Mouse (Mus musculus) neural tube, embryonic 11.5 days (tissue): Measurements from ENCODE around the gene Ccdc159. TPM values are rescaled to one million over a fixed set of nuclear protein-coding genes. Genes with fewer than 3 reads are reported as not detected.

ENCODE experiments used
- ATAC-seq: fragments of 200-750 bp; cut with Nextera tagmentation; 2 replicates; pipeline ENCODE4 v1.8.0; 2017; ENCODE audit warnings: moderate number of reproducible peaks, mild to moderate bottlenecking, moderate TSS enrichment, moderate library complexity; ENCODE audit not compliant: insufficient read depth, low FRiP score, low TSS enrichment
- DNase-seq: peaks from one replicate; pipeline ENCODE4 v3.0.0-alpha.2; 2015; ENCODE audit warnings: low spot score
- H3K27ac ChIP-seq: fragments of 300-500 bp; sonication (generic); 2 replicates; pipeline ENCODE4 v1.5.1; 2014; ENCODE audit warnings: low read depth, mild to moderate bottlenecking, low read length
- H3K27me3 ChIP-seq: fragments of 300-500 bp; sonication (generic); 2 replicates; pipeline ENCODE4 v1.6.1; 2014; ENCODE audit warnings: mild to moderate bottlenecking, low read length, mixed read lengths; ENCODE audit not compliant: control insufficient read depth, insufficient read depth
- H3K36me3 ChIP-seq: fragments of 300-500 bp; sonication (generic); 2 replicates; pipeline ENCODE4 v1.6.1; 2014; ENCODE audit warnings: mild to moderate bottlenecking, low read length, moderate library complexity, mixed read lengths; ENCODE audit not compliant: control insufficient read depth, insufficient read depth
- H3K4me1 ChIP-seq: fragments of 300-500 bp; sonication (generic); 2 replicates; pipeline ENCODE4 v1.6.1; 2014; ENCODE audit warnings: low read length, mixed read lengths; ENCODE audit not compliant: control insufficient read depth, insufficient read depth
- H3K4me2 ChIP-seq: fragments of 300-500 bp; sonication (generic); 2 replicates; pipeline ENCODE4 v1.6.1; 2014; ENCODE audit warnings: low read depth, mild to moderate bottlenecking, moderate library complexity
- H3K4me3 ChIP-seq: fragments of 300-500 bp; sonication (generic); 2 replicates; pipeline ENCODE4 v1.5.1; 2014; ENCODE audit warnings: low read depth, low read length
- H3K9ac ChIP-seq: fragments of 300-500 bp; sonication (generic); 2 replicates; pipeline ENCODE4 v1.6.1; 2014; ENCODE audit warnings: mild to moderate bottlenecking, low read length
- H3K9me3 ChIP-seq: fragments of 300-500 bp; sonication (generic); 2 replicates; pipeline ENCODE4 v1.6.1; 2016; ENCODE audit warnings: low read length; ENCODE audit not compliant: control insufficient read depth
- WGBS: fragments of 180-500 bp; shearing (Covaris S2); extraction: QIAGEN DNeasy Blood & Tissue Kit; methylation state at CpG from one replicate; pipeline ENCODE4 v1.1.7; 2014; 5-methylcytosine and 5-hydroxymethylcytosine counted together
- polyA plus RNA-seq: library from polyadenylated mRNA; unstranded; fragments of >200 nt; fragmentation: Nextera tagmentation; extraction: Ambion mirVana; gene quantifications from 2 replicates; pipeline ENCODE4 v1.2.1, GENCODE M21; 2014

Ccdc159 gene
- polyA plus RNA-seq, 1 experiment from 2014 or later = 3.6 TPM

DNA sequence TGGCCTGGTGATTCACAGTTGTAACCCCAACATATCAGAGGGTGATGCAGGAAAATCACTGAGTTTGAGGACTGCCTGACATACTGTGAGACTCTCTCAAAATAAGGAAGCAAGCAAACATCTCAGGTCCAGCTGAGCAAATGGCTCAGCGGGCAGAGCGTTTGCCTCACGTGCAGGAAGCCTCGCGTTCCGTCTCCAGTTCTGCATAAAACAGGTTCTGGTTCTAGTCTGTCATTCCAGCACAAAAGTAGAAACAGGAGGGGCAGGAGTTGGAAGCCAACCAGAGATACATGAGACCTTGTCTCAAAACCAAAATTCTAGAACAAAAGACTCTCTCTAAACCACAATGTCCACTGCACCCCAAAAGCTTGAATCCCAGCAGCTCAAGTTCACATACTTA is 487 bp upstream of the Ccdc159 start:
- DNase-seq (no peak), ATAC-seq (no peak; the same call in 1 of the 2 replicates)
- Histone ChIP-seq H3K4me3 (peak overlapping the region; percentile 41), H3K4me1 (no peaks in the 10 kb centered on the region), H3K4me2 (peak overlapping the region; percentile 39), H3K27me3 (no peaks in the 10 kb centered on the region), H3K9ac (peak overlapping the region; percentile 58), H3K27ac (no peak overlapping the region), H3K36me3 (no peaks in the 10 kb centered on the region), H3K9me3 (no peaks in the 10 kb centered on the region)
- 3% methylated on average over 6 of the region's 6 CpGs for WGBS

DNA sequence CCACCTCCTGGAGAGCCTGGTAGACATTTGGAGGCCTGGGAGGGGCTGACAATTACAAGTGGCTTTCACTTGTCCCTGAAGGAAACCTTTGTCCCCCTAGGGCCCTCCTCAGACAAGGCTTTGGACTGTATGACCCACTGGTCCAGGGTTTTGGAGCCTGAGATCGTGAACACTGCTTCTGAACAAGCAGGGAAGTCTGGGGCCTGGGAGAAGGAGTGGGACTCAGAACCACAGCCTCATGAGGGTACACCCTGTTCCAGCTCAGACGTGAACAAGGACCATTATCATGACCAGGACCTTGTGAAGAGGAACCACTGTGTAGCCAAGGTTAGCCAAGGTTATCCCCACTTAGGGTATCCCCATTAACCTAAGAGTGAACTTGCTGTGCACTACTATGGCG is 1.9 kb downstream of the Ccdc159 start:
- Histone ChIP-seq H3K27ac (no peak overlapping the region), H3K9ac (no peak overlapping the region), H3K4me1 (no peaks in the 10 kb centered on the region), H3K4me3 (no peak overlapping the region), H3K27me3 (no peaks in the 10 kb centered on the region), H3K9me3 (no peaks in the 10 kb centered on the region), H3K4me2 (no peak overlapping the region), H3K36me3 (no peaks in the 10 kb centered on the region)
- DNase-seq = no peak
- WGBS = 82% methylated on average over 3 of the region's 3 CpGs
- no peak for ATAC-seq

DNA sequence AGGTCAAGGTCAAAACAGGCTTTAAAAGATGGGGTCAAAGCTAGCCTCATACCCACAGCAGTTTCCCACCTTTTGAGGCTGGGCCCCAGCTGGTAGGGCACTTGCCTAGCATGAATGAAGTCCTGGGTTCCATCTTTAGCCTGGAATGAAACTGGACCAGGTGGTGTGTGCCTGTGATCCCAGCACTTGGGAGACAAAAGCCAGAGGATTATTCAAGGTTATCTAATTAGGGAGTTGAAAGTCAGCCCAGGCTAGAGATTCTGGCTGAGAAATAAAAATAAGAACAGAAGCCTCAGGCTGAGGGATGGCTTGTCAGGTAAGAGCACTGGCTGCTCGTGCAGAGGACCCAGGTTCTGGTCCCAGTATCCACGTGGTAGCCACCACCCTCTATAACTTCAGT is 4.7 kb downstream of the Ccdc159 start:
- ATAC-seq = no peak
- Histone ChIP-seq H3K27me3 (no peaks in the 10 kb centered on the region), H3K9me3 (no peaks in the 10 kb centered on the region), H3K4me1 (no peaks in the 10 kb centered on the region), H3K4me2 (no peak overlapping the region), H3K9ac (no peak overlapping the region), H3K4me3 (no peak overlapping the region), H3K36me3 (no peaks in the 10 kb centered on the region), H3K27ac (no peak overlapping the region)
- DNase-seq = no peak
- 61% methylated on average over 2 of the region's 2 CpGs for WGBS

DNA sequence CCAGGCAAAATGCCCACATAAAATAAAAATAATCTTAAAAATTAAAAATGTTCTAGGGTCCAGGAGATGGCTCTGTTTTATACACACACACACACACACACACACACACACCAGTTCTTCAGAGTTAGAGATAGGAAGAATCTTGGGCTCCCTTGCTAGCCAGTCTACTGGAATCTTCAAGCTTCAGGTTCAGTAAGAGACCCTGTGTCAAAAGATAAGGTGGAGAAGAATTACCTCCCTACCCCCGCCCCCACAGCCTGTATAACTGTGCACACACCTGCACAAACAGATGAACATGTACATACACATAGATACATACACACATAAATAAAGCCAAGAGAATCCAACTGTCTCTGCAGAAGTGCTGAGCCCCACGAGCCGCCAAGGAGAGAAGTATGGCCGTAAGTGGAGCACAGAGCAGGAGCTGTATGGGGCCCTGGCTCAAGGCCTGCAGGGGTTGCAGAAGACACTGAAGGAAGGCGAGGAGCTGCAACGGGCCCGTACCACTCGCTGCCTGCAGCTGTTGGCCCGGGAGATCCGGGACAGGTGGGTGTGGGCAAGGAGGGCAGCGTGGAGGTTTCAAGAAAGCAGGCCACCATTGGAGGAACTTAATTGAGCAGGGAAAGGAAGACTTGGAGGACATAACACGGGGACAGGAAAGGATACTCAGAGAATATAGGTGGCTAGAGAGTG is 5.3 kb downstream of the Ccdc159 start:
- Histone ChIP-seq H3K27me3 (no peaks in the 10 kb centered on the region), H3K27ac (no peak overlapping the region), H3K4me3 (no peak overlapping the region), H3K36me3 (no peaks in the 10 kb centered on the region), H3K9ac (no peak overlapping the region), H3K4me1 (no peaks in the 10 kb centered on the region), H3K4me2 (no peak overlapping the region), H3K9me3 (no peaks in the 10 kb centered on the region)
- no peak for ATAC-seq
- no peak for DNase-seq
- WGBS = 60% methylated on average over 12 of the region's 12 CpGs

DNA sequence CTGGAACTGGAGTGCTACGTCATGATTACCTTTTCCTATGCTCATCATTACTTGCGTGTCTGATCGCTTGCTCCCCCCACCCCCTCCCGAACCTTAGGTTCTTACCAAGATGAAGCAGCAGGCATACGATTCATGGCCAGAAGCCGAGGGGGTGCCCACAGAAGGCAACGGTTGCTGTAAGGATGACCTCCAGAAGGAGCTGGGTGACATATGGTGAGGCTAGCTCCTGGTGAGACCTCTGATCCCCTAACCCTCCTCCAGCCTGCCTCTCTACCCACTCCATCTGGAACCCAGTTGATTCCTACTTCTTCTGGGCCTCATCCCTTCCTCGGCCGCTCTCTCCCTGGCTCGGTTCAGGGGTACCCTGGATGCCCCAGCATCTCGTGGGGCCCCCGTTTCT is 6.8 kb downstream of the Ccdc159 start:
- no peaks in the 10 kb centered on the region for H3K9me3 ChIP-seq
- no peaks in the 10 kb centered on the region for H3K4me1 ChIP-seq
- no peaks in the 10 kb centered on the region for H3K36me3 ChIP-seq
- H3K4me2 ChIP-seq = no peak overlapping the region
- H3K9ac ChIP-seq = no peak overlapping the region
- no peak overlapping the region for H3K4me3 ChIP-seq
- no peak overlapping the region for H3K27ac ChIP-seq
- DNase-seq (no peak), ATAC-seq (no peak)
- WGBS = 88% methylated on average over 12 of the region's 12 CpGs
- H3K27me3 ChIP-seq = no peaks in the 10 kb centered on the region

DNA sequence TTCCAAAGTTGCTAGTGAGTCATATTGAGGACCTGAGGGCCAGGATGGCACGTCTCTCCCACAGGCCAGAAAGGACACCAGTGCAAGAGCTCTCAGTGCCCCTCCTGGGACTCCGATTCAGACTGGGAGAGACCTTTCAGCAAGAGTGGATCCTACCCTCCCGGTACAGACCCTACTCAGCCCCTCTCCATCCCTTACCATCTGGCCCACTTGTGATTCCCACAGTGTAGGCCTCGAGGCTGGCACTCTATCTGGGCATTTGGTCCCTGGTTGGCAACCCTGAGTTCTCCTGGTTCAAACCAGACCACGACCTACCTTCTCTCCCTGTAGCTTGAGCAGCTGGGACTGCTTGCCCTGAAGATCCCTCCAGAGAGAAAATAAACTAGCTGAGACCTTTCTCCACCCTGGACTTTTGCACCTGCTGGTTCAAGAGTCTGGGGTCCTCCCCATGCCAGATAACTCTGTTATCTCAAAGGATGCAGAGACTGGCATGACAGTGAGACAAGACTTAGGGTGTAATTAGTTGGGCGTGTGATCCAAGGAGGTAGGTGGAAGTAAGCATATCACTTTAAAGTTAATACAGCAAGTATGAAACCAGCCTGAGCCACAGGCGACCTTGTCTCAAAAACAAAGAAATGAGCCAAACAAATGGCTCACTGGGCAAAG is 8.3 kb downstream of the Ccdc159 start:
- 78% methylated on average over 7 of the region's 7 CpGs for whole genome bisulfite sequencing
- no peaks in the 10 kb centered on the region for H3K9me3 ChIP-seq
- no peak overlapping the region for H3K27ac ChIP-seq
- no peaks in the 10 kb centered on the region for H3K4me1 ChIP-seq
- no peak overlapping the region for H3K9ac ChIP-seq
- DNase-seq (no peak), ATAC-seq (no peak)
- H3K4me2 ChIP-seq = no peak overlapping the region
- no peaks in the 10 kb centered on the region for H3K27me3 ChIP-seq
- H3K4me3 ChIP-seq = no peak overlapping the region
- no peaks in the 10 kb centered on the region for H3K36me3 ChIP-seq

DNA sequence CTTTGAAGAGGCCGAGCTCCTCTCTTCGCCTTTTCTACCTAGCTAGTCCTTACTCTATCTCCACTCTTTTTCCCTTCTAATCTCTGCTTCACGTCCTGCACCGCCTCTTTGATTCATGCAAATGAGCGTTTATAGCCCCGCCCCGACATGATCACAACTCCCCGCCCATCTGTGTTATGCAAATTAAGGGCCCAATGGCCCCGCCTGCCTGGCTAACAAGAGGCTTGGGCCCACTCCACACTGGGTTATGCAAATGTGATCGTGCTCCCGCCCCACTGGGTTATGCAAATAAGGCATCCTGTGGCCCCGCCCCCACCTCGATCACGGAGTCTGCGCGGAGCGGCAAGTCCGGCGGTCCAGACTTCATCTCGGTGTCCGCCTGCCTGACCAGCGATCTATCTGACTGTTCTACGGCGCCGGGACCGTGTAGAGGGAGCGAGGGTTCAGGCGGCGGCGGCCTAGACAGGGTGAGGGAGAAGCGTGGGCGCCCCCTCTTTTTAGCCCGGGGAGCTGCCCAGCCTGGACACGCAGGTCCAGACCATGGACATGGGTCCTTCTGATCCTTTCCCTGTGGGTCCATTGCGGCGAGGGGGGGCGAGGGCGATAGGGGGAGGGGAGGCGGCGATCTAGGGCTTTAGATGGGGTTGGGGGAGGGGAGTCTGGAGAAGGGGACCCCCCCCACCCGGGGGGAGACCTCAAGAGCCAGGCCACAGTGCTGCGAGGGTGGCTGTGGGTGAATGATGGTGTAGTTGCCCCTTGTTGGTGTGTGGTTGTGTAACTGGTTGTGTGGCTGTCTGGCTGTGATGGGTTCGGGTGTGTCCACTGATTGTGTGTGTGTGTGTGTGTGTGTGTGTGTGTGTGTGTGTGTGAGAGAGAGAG is 9.7 kb downstream of the Ccdc159 start, which contains the start of gene Plppr2:
Gene Plppr2 (plus strand): TSS at position 342 of the 879 bp plus-strand sequence.
- Histone ChIP-seq H3K4me2 (peak within 1 kb of the TSS; percentile 81), H3K9ac (peak within 1 kb of the TSS; percentile 69), H3K4me3 (peak within 1 kb of the TSS; percentile 59), H3K27me3 (no peaks in the 10 kb centered on the region), H3K36me3 (no peaks in the 10 kb centered on the region), H3K27ac (peak within 1 kb of the TSS; percentile 50; the same call in 1 of the 2 replicates), H3K9me3 (no peaks in the 10 kb centered on the region), H3K4me1 (no peaks in the 10 kb centered on the region)
- ATAC-seq (peak; percentile 93), DNase-seq (peak; percentile 96)
- WGBS = 2% methylated on average over 42 of the region's 43 CpGs

DNA sequence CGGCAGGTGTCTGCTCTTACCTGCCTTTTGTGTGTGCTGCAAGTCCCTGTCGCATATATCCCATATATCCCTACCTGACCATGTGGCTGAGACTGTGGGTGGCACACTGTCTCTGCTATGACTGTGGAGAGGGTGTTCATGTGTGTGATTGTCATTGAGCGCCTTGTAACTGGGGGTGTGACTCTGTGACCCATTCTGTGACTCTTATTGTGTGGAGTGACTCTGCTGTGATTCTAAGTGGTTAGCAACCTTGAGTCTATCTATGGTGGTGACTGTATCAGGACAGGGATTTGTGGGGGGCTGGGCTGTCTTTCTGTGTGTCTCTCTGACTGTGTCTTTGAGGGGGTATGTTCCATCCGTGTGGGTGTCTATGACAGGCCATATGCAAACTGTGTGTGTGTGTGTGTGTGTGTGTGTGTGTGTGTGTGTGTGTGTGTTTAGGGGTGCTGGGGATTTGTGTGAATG is 10.5 kb downstream of the Ccdc159 start:
- H3K27me3 ChIP-seq = no peaks in the 10 kb centered on the region
- no peaks in the 10 kb centered on the region for H3K9me3 ChIP-seq
- no peaks in the 10 kb centered on the region for H3K4me1 ChIP-seq
- no peak for DNase-seq
- peak overlapping the region; percentile 59 for H3K4me3 ChIP-seq
- H3K4me2 ChIP-seq = peak overlapping the region; percentile 81
- ATAC-seq = no peak; the same call in 1 of the 2 replicates
- no peak overlapping the region for H3K27ac ChIP-seq
- H3K9ac ChIP-seq = no peak overlapping the region
- 83% methylated on average over 4 of the region's 4 CpGs for WGBS
- no peaks in the 10 kb centered on the region for H3K36me3 ChIP-seq
